Mouse (Mus musculus) right cerebral cortex, postnatal 4 days (tissue): ENCODE results near the gene Plekhg6.

Experiments
- DNase-seq: peaks from one replicate; pipeline ENCODE4 v3.0.0-alpha.2; 2022

Plekhg6 gene

GRCm38 (mm10) chr6:125352811-125353210, 27.8 kb downstream of the Plekhg6 start:
- no peak for DNase-seq

- no peak for DNase-seq
Measured at GRCm38 (mm10) chr6:125352046-125352384, 28.6 kb downstream of the Plekhg6 start.

GRCm38 (mm10) chr6:125351368-125352045, 29.1 kb downstream of the Plekhg6 start:
- DNase-seq, result no peak

GRCm38 (mm10) chr6:125350995-125351324, 29.6 kb downstream of the Plekhg6 start:
- no peak for DNase-seq

DNA sequence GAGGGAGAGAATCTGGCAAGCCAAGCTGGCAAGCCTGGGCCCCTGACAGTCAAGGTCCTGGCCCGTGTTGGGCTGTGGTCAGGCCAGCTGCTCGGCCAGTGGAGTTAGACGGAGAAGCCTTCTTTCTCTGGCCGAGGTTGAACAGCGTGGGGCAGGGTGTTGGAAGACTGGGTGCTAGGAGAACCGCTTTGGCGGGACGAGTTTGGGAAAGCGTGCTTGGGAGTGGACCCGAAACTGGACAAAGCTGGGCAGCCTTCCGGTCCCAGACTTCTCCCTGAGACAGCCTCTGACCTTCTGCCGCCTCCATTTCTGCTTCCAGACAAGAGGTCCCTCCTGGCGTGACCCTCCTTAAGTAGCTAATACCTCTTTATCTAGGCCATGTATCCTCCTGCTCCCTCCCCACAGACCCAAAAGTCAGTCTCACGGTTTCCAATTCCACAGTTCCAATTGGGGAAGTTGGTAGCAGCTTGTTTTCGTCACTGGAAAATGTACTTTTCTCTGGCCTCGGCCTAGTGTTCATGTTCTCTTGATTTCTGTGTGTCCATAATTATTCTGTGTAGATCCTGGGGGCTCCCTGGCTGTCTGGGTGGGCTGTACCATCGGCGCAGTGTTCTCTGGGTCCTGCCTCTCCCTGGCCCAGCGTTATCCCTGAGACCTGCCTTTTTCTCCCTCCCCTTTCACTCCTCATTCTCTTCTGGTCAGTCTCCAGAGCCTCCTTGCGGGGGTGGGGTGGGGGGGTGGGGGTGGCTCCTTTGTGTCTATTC, 30.2 kb downstream of the Plekhg6 start:
- no peak for DNase-seq

- no peak for DNase-seq
Measured at GRCm38 (mm10) chr6:125349575-125350230, 30.9 kb downstream of the Plekhg6 start.

DNA sequence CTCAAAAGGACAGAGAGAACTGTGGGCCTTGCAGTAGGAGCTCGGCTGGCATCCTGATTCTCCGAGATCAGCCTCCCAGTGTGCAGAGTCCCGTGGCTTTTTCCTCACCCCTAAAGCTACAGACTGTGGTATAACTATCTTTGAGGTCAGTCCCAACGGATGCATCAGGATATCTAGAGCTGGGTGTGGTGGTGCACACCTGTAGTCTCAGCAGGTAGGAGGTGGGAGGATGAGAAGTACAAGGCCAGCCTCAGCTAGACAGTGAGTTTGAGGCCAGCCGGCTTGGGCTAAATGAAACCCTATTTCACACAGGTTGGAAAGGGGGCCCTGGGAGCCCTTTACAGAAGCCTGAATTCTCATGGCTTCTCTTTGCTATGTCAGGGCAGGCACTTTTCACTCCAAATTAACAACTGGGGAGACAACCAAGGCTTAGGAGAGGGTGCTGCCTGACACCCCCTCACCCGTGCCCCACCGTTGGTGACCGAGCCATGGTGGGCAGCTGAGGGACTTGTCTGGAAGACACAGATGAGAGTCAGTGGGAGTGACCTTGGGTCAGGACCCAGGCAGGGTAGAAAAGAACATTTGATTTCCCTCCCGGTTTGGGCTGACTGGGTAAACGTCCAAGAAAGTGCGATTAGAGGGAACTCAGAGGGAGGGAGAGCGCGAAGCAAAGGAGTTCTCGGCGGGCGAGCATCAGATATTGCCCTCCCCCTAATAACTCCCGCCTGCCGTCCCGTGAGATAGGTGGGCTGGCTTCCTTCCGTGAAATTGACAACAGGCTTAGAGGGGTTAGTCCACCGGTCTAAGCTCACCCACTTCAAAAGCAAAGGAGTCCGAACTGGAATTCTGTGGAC, 31.6 kb downstream of the Plekhg6 start, which contains the start of gene Tnfrsf1a:
TSS of gene Tnfrsf1a (plus strand) at position 642 of the 854 bp plus-strand sequence.
- DNase-seq, result no peak

GRCm38 (mm10) chr6:125346029-125346428, 34.6 kb downstream of the Plekhg6 start:
- DNase-seq, result no peak

DNA sequence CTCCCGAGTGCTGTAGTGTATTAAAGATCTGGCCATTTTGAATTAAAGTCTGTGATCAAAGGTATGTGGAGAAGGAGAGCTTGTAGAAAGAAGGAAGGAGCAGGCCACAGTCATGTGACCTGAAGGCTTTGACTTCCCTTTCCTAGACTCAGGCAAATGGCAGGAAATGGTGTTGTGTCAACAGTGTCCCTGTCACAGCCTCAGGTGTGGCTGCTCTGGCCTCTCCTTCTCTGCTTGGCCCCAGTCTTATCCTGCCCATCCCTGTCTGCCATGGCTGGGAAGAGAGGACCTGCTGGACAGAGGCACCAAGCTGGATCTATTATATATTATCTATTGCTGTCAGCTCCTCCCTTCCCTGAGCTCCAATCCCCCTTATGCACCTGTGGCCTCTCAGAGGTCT, 35.0 kb downstream of the Plekhg6 start:
- DNase-seq, result no peak

- no peak for DNase-seq
Measured at GRCm38 (mm10) chr6:125344866-125345265, 35.7 kb downstream of the Plekhg6 start.

- no peak for DNase-seq
Measured at GRCm38 (mm10) chr6:125344084-125344483, 36.5 kb downstream of the Plekhg6 start.

GRCm38 (mm10) chr6:125342198-125342597, 38.4 kb downstream of the Plekhg6 start:
- no peak for DNase-seq

- no peak for DNase-seq
Measured at GRCm38 (mm10) chr6:125340244-125340643, 40.3 kb downstream of the Plekhg6 start.

GRCm38 (mm10) chr6:125338791-125339660, 41.6 kb downstream of the Plekhg6 start:
- DNase-seq, result no peak

DNA sequence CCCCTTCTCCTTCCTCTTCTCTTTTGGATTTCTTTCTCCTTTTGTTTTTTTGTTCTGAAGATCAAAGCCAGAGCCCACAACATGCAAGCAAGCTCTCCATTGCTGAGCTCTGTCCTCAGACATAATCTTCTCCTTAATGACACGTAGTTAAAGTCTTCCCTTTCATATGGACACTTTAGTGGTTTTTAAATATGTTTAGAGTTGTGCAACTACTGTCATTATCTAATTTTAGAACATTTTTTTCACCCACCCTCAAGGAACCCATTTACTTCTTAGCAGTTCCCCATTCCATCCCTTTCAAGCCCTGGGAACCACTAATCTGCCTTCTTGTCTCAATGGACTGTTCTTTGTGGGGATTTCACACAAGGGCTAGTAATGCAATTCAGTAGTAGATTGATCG, 46.2 kb downstream of the Plekhg6 start:
- no peak for DNase-seq

DNA sequence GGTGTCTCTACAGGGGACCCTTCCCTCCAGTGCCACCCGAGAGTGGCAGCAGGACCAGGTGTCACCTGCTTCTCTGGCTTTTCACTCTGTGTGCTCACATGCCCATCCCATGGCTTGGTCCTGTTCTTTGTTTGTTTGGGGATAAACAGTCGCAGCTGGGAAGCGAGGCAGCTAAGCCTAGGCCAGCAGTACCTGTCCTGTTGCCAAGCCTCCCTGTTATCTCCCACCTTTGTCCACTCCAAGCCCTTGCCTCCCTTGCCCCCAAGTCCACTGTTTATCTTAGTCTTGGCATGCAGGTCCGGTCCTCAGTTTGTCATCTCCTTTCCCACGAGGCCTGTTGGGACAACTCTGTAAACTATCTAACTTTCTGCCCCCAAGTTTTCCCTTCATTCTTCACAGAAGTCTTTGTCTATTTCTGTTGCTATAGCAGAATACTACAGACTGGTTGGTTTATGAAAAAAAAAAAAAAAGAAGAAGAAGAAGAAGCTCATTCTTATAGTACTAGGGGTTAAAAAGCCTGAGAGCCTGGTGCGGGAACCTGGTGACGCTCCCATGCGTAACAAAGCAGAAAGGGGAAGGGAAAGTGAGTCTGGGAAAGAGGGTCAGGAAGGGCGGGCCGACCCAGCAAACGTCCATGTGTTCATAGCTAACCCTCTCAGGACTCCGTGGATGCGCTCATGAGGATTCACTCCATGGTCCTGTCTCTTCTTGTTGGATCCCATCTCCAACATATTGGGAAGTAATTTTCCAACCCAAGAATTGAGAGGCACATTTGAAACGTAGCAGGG, 47.3 kb downstream of the Plekhg6 start:
- DNase-seq, result no peak

- peak; percentile 74 for DNase-seq
Measured at GRCm38 (mm10) chr6:125330626-125331326, 49.8 kb downstream of the Plekhg6 start.

GRCm38 (mm10) chr6:125328243-125328642, 52.4 kb downstream of the Plekhg6 start:
- no peak for DNase-seq

DNA sequence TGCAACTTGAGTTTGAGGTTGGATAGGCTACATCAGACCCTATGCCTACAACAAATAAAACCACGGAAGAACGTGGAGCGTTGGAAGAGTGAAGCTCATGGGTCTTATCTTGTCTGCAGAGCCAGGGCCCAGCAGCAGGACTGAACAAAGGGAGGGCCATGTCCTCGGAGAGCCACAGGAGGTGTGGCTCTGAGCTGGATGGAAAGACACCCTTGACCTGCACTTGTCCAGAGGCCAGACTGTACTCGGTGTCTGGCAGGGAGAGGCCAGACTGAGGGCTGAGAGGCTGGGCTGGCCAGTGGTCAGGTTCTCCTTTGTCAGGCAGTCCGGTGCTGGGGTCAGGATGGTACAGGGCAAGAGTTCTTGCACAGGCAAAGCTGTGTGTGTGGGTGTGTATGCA, 55.3 kb downstream of the Plekhg6 start:
- no peak for DNase-seq

DNA sequence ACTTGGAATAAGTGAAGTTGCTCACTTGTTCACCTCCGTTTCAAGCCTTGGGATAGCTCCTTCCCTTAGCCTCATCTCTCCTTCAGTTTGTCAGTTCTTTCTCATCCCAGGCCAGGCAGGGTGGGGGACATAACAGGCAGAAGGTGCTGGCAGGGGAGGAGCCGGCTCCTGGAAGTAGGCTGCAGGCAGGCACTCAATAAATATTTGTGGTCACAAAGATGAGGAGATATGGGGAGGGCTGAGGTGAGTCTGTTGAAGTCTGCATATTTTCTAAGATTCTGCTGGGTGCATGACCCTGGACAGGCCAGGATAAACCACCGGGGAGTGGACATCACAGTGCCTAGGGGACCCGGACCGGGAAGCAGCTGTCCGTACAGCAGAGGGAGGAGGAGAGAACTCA, 57.0 kb downstream of the Plekhg6 start:
- no peak for DNase-seq

DNA sequence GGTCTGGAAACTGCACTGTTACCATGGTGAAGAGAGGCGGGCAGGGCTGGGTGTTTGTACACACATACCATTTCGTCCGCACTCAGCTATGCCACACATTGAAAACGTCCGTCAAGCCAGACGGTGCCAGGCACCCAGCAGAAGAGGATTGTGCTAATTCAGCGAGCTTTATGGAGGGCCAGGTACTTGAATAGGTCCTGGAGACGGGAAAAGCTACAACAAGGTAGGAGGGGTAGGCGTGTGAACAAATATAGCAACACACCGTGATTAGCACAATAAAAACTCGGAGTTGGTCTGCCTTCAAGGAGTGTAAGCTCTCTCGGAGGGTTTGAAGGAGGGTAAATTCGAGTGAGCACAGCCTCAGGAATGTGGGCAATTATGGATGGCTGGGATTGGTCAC, 57.8 kb downstream of the Plekhg6 start:
- peak; percentile 22 for DNase-seq
